Mouse (Mus musculus) ES-E14 (cell line): ENCODE results near the gene Acsm4.

Experiments
- HCFC1 ChIP-seq: IDR thresholded peaks from 2 replicates; pipeline ENCODE4 v1.6.1; 2012; ENCODE audit warnings: low read length, inconsistent platforms, borderline replicate concordance; ENCODE audit not compliant: insufficient read depth
- MAFK ChIP-seq: IDR thresholded peaks from 2 replicates; pipeline ENCODE4 v1.6.1; 2014; ENCODE audit warnings: mild to moderate bottlenecking, low read depth, low read length, inconsistent platforms; ENCODE audit not compliant: insufficient read depth
- ZC3H11A ChIP-seq: IDR thresholded peaks from 2 replicates; pipeline ENCODE4 v1.6.1; 2012; ENCODE audit warnings: low read depth, mild to moderate bottlenecking, inconsistent platforms, low read length, borderline replicate concordance

- TF ChIP-seq MAFK (no peak), HCFC1 (no peak), ZC3H11A (no peak)
Observed at GRCm38 (mm10) chr7:119748761-119749160, 58.9 kb downstream of the Acsm4 start.
